Mouse (Mus musculus): ENCODE measurements at regions not wholly inside any gene's neighbourhood (a gene's known extent, or its start where the extent isn't known, plus 50 kb on each side); places are given as distances from the start of the nearest gene placed in this dataset.

DNA sequence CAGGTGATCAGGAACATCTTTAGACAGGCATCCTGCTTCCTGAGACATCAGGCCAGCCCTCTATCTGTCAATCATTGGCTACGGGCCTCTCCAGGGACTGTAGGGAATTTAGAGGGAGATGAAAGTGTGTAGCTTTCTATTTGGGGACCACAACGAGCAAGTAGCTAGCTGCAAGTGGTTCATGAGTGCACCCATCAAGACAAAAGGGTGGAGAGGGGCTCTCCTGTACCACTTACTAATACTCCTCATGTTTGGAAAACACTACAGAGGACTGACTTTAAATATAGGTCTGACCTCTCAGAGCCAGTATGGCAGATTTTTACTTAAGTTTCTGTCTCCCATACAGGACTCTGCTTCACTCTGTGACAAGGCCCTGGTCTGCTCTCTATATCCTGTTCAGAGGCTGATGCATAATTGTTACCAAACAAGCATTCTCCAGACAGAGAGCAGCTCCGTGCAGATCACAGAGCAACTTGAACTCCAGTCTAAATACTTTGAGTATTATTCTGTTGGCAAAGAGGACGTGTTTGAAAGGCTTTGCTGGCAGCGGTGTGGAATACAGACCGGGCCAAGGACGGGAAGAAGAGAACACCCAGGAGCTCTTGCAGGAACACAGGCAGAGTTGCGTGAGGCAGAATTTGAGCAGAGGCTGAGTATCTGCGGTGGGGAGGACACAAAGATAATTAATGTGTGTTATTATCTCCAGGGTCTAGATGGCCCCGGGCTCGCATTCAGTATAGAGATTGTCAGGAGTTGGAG lies 56.2 kb upstream of the Gm6993 start:
- H3K27ac ChIP-seq = no peak overlapping the region
- H3K4me3 ChIP-seq = no peak overlapping the region
- H3K4me2 ChIP-seq = no peak overlapping the region
- no peaks in the 10 kb centered on the region for H3K9me3 ChIP-seq (replicated peaks)
- WGBS (ENCODE audit: insufficient replicate concordance) = 60% methylated on average over 11 of the region's 11 CpGs
- H3K4me1 ChIP-seq = no peaks in the 10 kb centered on the region
- ATAC-seq = no peak
- no peaks in the 10 kb centered on the region for H3K36me3 ChIP-seq
- no peaks in the 10 kb centered on the region for H3K27me3 ChIP-seq (replicated peaks)
- H3K9ac ChIP-seq = no peak overlapping the region

DNA sequence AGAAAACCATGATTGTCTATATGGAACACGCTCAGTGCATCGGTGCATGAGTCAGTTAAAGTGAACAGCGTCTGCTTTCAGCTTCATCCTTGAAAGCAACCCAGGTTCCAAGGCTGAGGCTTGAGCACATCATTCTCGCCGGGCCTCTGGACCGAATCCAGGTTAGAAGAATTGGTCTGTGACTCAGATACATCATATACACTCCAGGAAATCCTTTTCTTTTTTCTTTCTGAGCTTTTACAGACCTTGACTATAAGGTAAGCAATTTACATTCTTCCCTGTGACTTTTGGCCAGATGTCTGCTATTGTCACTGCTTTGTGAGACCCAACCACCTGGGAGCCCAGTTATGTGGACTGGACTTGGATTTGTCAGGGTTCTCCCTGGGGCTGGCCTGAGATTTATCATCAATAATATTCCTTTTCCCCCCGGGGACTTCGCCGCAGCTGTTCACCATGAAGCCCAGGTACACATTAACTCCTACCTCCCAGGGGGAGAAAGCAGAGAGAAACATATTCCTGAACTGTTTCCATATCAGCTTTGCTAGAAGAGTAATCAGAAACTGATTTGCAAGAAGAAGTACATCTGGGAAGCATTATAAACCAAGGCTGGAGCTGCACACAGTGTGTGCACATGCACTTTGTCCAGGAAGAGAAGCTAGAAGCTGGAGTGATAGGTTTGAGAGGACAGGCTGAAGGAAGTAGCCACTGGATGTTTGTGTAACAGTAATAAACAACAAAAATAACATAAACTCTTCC lies 55.2 kb upstream of the Gm6993 start:
- Histone ChIP-seq H3K36me3 (no peaks in the 10 kb centered on the region), H3K4me3 (no peak overlapping the region), H3K9me3 (replicated peaks) (no peaks in the 10 kb centered on the region), H3K9ac (no peak overlapping the region), H3K27ac (no peak overlapping the region), H3K27me3 (replicated peaks) (no peaks in the 10 kb centered on the region), H3K4me1 (no peaks in the 10 kb centered on the region), H3K4me2 (no peak overlapping the region)
- ATAC-seq = no peak
- 73% methylated on average over 9 of the region's 9 CpGs for WGBS (ENCODE audit: insufficient replicate concordance)

DNA sequence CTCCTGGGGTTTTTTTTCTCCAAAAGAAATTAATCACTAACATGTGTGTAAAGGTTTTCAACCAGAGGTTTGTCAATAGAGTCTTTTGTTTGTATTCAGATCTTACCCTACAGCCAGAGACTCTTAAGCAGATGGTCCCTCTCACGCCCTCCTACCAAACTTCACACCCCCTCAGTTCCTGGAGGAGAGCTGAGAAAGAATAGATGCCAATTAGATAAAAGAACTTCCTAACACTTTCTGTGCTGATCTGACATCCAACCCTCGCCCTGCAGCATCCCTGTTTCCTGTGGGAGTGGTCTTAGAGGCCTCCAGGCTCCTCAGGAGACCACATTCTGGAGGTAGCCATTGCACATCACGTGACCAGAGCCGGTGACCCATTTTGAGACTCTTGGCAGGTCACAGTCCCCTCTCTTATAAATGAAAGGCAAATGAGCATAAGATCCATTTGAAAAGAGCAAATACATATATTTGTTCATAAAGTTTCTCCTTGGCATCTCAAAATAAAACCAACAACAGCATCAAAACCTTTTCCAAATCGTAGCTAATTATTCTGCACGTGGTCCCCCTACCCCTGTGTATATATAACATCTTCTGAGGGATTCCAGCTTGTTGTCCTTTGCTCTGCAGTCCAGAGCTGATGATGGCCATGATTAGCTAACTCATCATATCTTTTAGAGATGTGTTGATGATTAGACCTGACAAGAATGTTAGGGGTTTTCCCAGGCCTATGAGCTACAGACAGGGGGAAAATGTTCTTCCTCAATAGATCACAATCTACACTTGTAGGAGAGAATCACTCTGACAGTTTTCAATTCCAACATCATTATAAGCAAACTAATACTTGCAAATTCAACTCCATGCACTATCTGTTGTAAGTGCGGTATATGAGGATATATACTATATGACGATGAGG lies 54.4 kb upstream of the Gm6993 start:
- Histone ChIP-seq H3K27ac (no peak overlapping the region), H3K4me3 (no peak overlapping the region), H3K9ac (no peak overlapping the region), H3K4me1 (no peaks in the 10 kb centered on the region), H3K36me3 (no peaks in the 10 kb centered on the region), H3K4me2 (no peak overlapping the region), H3K27me3 (replicated peaks) (no peaks in the 10 kb centered on the region), H3K9me3 (replicated peaks) (no peaks in the 10 kb centered on the region)
- WGBS (ENCODE audit: insufficient replicate concordance) = 57% methylated on average over 8 of the region's 8 CpGs
- no peak for ATAC-seq

DNA sequence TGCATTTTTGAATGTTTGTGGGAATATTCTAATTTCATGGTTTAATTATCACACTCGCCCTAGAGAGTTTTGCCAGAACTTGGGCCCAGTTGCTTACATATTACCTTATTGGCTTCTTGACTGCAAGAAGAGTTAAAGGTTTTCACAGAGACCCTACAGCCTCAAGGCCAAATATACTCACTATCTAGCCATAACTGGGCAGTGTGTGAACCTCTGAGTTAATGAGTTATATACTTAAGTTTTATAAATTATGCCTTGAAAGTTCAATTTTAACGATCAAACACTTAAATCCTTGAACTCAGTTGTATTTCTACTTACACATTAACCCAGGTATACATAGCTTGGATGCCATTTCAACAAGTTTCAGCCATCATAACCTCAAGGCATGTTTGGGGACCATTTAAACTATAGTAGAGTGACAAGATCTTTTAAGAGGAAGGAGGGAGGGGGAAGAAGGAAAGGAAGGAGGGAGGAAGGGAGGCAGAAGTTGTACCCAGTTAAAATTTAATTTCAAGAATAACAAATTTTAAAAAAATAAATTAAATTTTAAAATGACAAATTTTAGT lies 52.5 kb upstream of the Gm6993 start:
- no peaks in the 10 kb centered on the region for H3K27me3 ChIP-seq (replicated peaks)
- H3K9me3 ChIP-seq (replicated peaks) = no peaks in the 10 kb centered on the region
- H3K36me3 ChIP-seq = no peaks in the 10 kb centered on the region
- H3K4me3 ChIP-seq = no peak overlapping the region
- 64% methylated on average over 2 of the region's 2 CpGs for WGBS (ENCODE audit: insufficient replicate concordance)
- H3K4me1 ChIP-seq = no peaks in the 10 kb centered on the region
- H3K9ac ChIP-seq = no peak overlapping the region
- no peak overlapping the region for H3K27ac ChIP-seq
- ATAC-seq = no peak
- no peak overlapping the region for H3K4me2 ChIP-seq

DNA sequence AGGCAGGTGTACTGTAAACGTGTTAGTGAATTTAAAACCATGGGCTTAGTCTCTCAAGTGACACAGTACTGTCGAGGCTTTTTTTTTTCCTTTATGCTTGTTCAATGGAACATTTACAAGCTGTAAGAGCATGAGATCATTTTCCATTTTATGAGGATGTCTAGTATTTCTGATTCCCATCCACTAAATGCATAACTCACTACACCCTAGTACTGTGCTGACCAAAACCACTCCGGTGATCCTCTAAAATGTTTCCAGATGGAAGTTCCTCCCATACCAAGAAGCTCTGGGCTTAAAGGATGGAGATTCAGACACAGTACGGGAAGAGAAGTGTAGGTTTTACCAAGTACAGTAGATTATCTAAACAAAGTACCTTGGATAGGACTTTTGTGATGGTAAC lies 50.3 kb upstream of the Gm6993 start:
- Histone ChIP-seq H3K9me3 (replicated peaks) (no peaks in the 10 kb centered on the region), H3K4me3 (no peak overlapping the region), H3K4me2 (no peak overlapping the region), H3K27ac (no peak overlapping the region), H3K9ac (no peak overlapping the region), H3K27me3 (replicated peaks) (no peaks in the 10 kb centered on the region), H3K36me3 (no peaks in the 10 kb centered on the region), H3K4me1 (no peaks in the 10 kb centered on the region)
- 63% methylated on average over 4 of the region's 4 CpGs for WGBS (ENCODE audit: insufficient replicate concordance)
- ATAC-seq = no peak

All from liver, embryonic 12.5 days (tissue).